Mouse (Mus musculus): ENCODE measurements at regions not wholly inside any gene's neighbourhood (a gene's known extent, or its start where the extent isn't known, plus 50 kb on each side); places are given as distances from the start of the nearest gene placed in this dataset.
"Not testable (repeated sequence)": the region's sequence is repeated elsewhere in the genome, so short reads cannot be mapped to it uniquely, and the experiment has no call there.

- DNase-seq (ENCODE audit: low spot score): peak; percentile 5
Measured at GRCm38 (mm10) chr10:68961376-68961775, 189.9 kb upstream of the Rhobtb1 start.

GRCm38 (mm10) chr10:68963090-68963489, 188.1 kb upstream of the Rhobtb1 start:
- no peak for DNase-seq (ENCODE audit: low spot score)

- peak; percentile 35 for DNase-seq (ENCODE audit: low spot score)
Measured at GRCm38 (mm10) chr10:68965271-68965670, 186.0 kb upstream of the Rhobtb1 start.

- no peak for DNase-seq (ENCODE audit: low spot score)
Measured at GRCm38 (mm10) chr10:68967976-68968968, 183.0 kb upstream of the Rhobtb1 start.

GRCm38 (mm10) chr10:68970521-68970920, 180.7 kb upstream of the Rhobtb1 start:
- no peak for DNase-seq (ENCODE audit: low spot score)

GRCm38 (mm10) chr10:68974771-68975170, 176.5 kb upstream of the Rhobtb1 start:
- DNase-seq (ENCODE audit: low spot score): no peak

GRCm38 (mm10) chr10:68976443-68977025, 174.7 kb upstream of the Rhobtb1 start:
- peak; percentile 11 for DNase-seq (ENCODE audit: low spot score)

- peak; percentile 42 for DNase-seq (ENCODE audit: low spot score)
Measured at GRCm38 (mm10) chr10:68978115-68978514, 173.1 kb upstream of the Rhobtb1 start.

GRCm38 (mm10) chr10:68979949-68980348, 171.3 kb upstream of the Rhobtb1 start:
- DNase-seq (ENCODE audit: low spot score): no peak

- DNase-seq (ENCODE audit: low spot score): no peak
Measured at GRCm38 (mm10) chr10:68982288-68982687, 168.9 kb upstream of the Rhobtb1 start.

- DNase-seq (ENCODE audit: low spot score): no peak
Measured at GRCm38 (mm10) chr10:68990584-68990983, 160.7 kb upstream of the Rhobtb1 start.

GRCm38 (mm10) chr10:68999610-69000009, 151.6 kb upstream of the Rhobtb1 start:
- DNase-seq (ENCODE audit: low spot score): no peak

GRCm38 (mm10) chr10:69001654-69002435, 149.4 kb upstream of the Rhobtb1 start:
- no peak for DNase-seq (ENCODE audit: low spot score)

- peak; percentile 74 for DNase-seq (ENCODE audit: low spot score)
Measured at GRCm38 (mm10) chr10:69005199-69005872, 145.9 kb upstream of the Rhobtb1 start.

- not testable (repeated sequence) for DNase-seq (ENCODE audit: low spot score)
Measured at GRCm38 (mm10) chr10:69008679-69009078, 142.6 kb upstream of the Rhobtb1 start.

- DNase-seq (ENCODE audit: low spot score): no peak
Measured at GRCm38 (mm10) chr10:69020811-69021743, 130.2 kb upstream of the Rhobtb1 start.

GRCm38 (mm10) chr10:69033410-69033809, 117.8 kb upstream of the Rhobtb1 start:
- no peak for DNase-seq (ENCODE audit: low spot score)

GRCm38 (mm10) chr10:69034390-69035120, 116.7 kb upstream of the Rhobtb1 start:
- DNase-seq (ENCODE audit: low spot score): no peak

- DNase-seq (ENCODE audit: low spot score): not testable (repeated sequence)
Measured at GRCm38 (mm10) chr10:69035536-69035935, 115.7 kb upstream of the Rhobtb1 start.

- DNase-seq (ENCODE audit: low spot score): no peak
Measured at GRCm38 (mm10) chr10:69036096-69036495, 115.1 kb upstream of the Rhobtb1 start.
